ENCODE assay signal across 9 mouse cellular contexts in genomic region chr9:13195762-13196161, GRCm38 (mm10). TPM values are rescaled to one million over a fixed set of nuclear protein-coding genes. Genes with fewer than 3 reads are reported as not detected.
A peak's percentile ranks its signal among the peaks of the same experiment; 100 is the strongest.
DNase-seq lines count a peak whose midpoint lies in the region; ATAC-seq lines count a peak whose summit lies in the region.
"Had no signal": no experiment of that assay in that cellular context is flagged by ENCODE, and none has a peak within 500 bp of the region (broad histone marks: within the 10 kb centered on the region; RNA-seq: fewer than 3 reads in every experiment).

No protein-coding gene starts in this region.

- no peaks in the 10 kb centered on the region for H3K9me3 ChIP-seq in neural tube, embryonic 11.5 days (ENCODE audit: control insufficient read depth, low read length)
- H3K9me3 ChIP-seq: limb, embryonic 15.5 days had no signal

- WGBS in neural tube, embryonic 11.5 days: 9% methylated on average over 7 of the region's 7 CpGs

- H3K4me1 ChIP-seq in neural tube, embryonic 11.5 days (ENCODE audit: control insufficient read depth, insufficient read depth, low read length): no peaks in the 10 kb centered on the region
- H3K4me1 ChIP-seq: limb, embryonic 15.5 days had no signal

- no peak overlapping the region for H3K4me3 ChIP-seq in neural tube, embryonic 11.5 days (ENCODE audit: low read depth, low read length)
- H3K4me3 ChIP-seq: limb, embryonic 15.5 days had no signal

- peak; percentile 1 for DNase-seq in adrenal gland, postnatal 25 days
- DNase-seq in adrenal gland, adult 8-10 months: no peak
- DNase-seq in 3T3-L1 (ENCODE audit: low read depth, low spot score): peak; percentile 32
- peak; percentile 33 for DNase-seq in c-Kit-positive CD71-negative TER-119-negative erythroid progenitor cells, embryonic 14.5 days (ENCODE audit: low read depth)
- peak; percentile 9 to 30 for DNase-seq in frontal cortex, postnatal 36 days (ENCODE audit: low spot score in 2 of 2)
- DNase-seq in layer of hippocampus, postnatal 10 days (ENCODE audit: low spot score in 2 of 2): peak; percentile 48 to 65
- DNase-seq in neural tube, embryonic 11.5 days (ENCODE audit: low spot score): peak; percentile 51
- no peak for DNase-seq in gastrocnemius, postnatal 36 days

- intact Hi-C loops in gastrocnemius, postnatal 36 days (cut with DNase I): no loop called here

- no peaks in the 10 kb centered on the region for H3K36me3 ChIP-seq in neural tube, embryonic 11.5 days (ENCODE audit: control insufficient read depth, insufficient read depth, low read length)
- H3K36me3 ChIP-seq: limb, embryonic 15.5 days had no signal

- no peak overlapping the region for H3K27ac ChIP-seq in neural tube, embryonic 11.5 days (ENCODE audit: low read depth, low read length)
- H3K27ac ChIP-seq: limb, embryonic 15.5 days had no signal

- peak; percentile 63; the same call in 1 of the 2 replicates for ATAC-seq in neural tube, embryonic 11.5 days (ENCODE audit: insufficient read depth, low FRiP score, low TSS enrichment)

- no peak overlapping the region for H3K9ac ChIP-seq in neural tube, embryonic 11.5 days (ENCODE audit: low read length)
- H3K9ac ChIP-seq: limb, embryonic 15.5 days had no signal

- no peaks in the 10 kb centered on the region for H3K27me3 ChIP-seq in neural tube, embryonic 11.5 days (ENCODE audit: control insufficient read depth, insufficient read depth, low read length)
- H3K27me3 ChIP-seq: limb, embryonic 15.5 days had no signal

- no peak overlapping the region for H3K4me2 ChIP-seq in neural tube, embryonic 11.5 days (ENCODE audit: low read depth)
- H3K4me2 ChIP-seq: limb, embryonic 15.5 days had no signal

RNA-seq across cellular contexts. Expression of gene Jrkl, which starts 49.9 kb away (rescaled TPM):
- total RNA-seq in adrenal gland, postnatal 25 days (2021): 11.7 and 12.5 TPM in 2 replicates
- total RNA-seq in adrenal gland, adult 8-10 months (2022): 1 to 10 TPM; 7.7 to 9.5 (median 8.0) TPM
- total RNA-seq in layer of hippocampus, postnatal 10 days (2021): 10 to 100 TPM; 11.0 to 11.8 TPM
- polyA plus RNA-seq in neural tube, embryonic 11.5 days (2014; fragmentation: Nextera tagmentation; extraction: Ambion mirVana): 8.9 and 9.4 TPM in 2 replicates
- 1 to 10 TPM; 2.3 to 3.2 TPM for total RNA-seq in gastrocnemius, postnatal 36 days (2021)

RNA-seq across cellular contexts. Expression of gene Ccdc82, which starts 51.0 kb away (rescaled TPM):
- total RNA-seq in adrenal gland, postnatal 25 days (2021): 17.3 and 19.6 TPM in 2 replicates
- 10 to 100 TPM; 15.8 to 30.0 (median 21.9) TPM for total RNA-seq in adrenal gland, adult 8-10 months (2022)
- 10 to 100 TPM; 12.0 to 12.9 TPM for total RNA-seq in layer of hippocampus, postnatal 10 days (2021)
- 12.9 and 13.4 TPM in 2 replicates for polyA plus RNA-seq in neural tube, embryonic 11.5 days (2014; fragmentation: Nextera tagmentation; extraction: Ambion mirVana)
- total RNA-seq in gastrocnemius, postnatal 36 days (2021): 1 to 10 TPM; 3.5 to 3.7 TPM

Comparison
In these comparisons a context has a peak if more than half of its experiments do, and no peak if none do; other contexts are left out.
1. DNase-seq: peak in adrenal gland, postnatal 25 days (single experiment), 3T3-L1 (single experiment), c-Kit-positive CD71-negative TER-119-negative erythroid progenitor cells, embryonic 14.5 days (single experiment), frontal cortex, postnatal 36 days (2 of 2), layer of hippocampus, postnatal 10 days (2 of 2) and neural tube, embryonic 11.5 days (single experiment); none in adrenal gland, adult 8-10 months (single experiment) and gastrocnemius, postnatal 36 days (0 of 2).